Mouse (Mus musculus) telencephalon, adult 2 months (tissue): Measurements from ENCODE around the gene Trim17.

Experiments used
- DNase-seq: peaks from one replicate; pipeline ENCODE4 v3.0.0-alpha.2; 2011; ENCODE audit warnings: low read depth, low spot score

The Trim17 gene

GRCm38 (mm10) chr11:58968551-58968950 is 14.1 kb downstream of the Trim17 start:
- DNase-seq = no peak

- no peak for DNase-seq
These were observed 14.5 kb downstream of the Trim17 start for GRCm38 (mm10) chr11:58969027-58969426.

GRCm38 (mm10) chr11:58969659-58970058 is 15.2 kb downstream of the Trim17 start:
- no peak for DNase-seq

GRCm38 (mm10) chr11:58970831-58971530 is 16.5 kb downstream of the Trim17 start:
- no peak for DNase-seq

GRCm38 (mm10) chr11:58971796-58972195 is 17.3 kb downstream of the Trim17 start:
- DNase-seq = no peak

GRCm38 (mm10) chr11:58974414-58974813 is 19.9 kb downstream of the Trim17 start:
- no peak for DNase-seq

- DNase-seq = no peak
These were observed 22.7 kb downstream of the Trim17 start for GRCm38 (mm10) chr11:58977150-58977549.

- no peak for DNase-seq
These were observed 23.1 kb downstream of the Trim17 start for GRCm38 (mm10) chr11:58977607-58978026.

- peak; percentile 75 for DNase-seq
These were observed 23.7 kb downstream of the Trim17 start, which contains the start of gene Trim11 for GRCm38 (mm10) chr11:58978027-58978705. Trim11 (plus strand) TSS chr11:58978093.

- no peak for DNase-seq
These were observed 24.2 kb downstream of the Trim17 start for GRCm38 (mm10) chr11:58978706-58979030.

- DNase-seq = no peak
These were observed 24.7 kb downstream of the Trim17 start for GRCm38 (mm10) chr11:58979183-58979582.

GRCm38 (mm10) chr11:58979661-58980060 is 25.2 kb downstream of the Trim17 start:
- DNase-seq = no peak

- no peak for DNase-seq
These were observed 26.0 kb downstream of the Trim17 start for GRCm38 (mm10) chr11:58980381-58980990.

- DNase-seq = peak; percentile 81
These were observed 27.3 kb downstream of the Trim17 start for GRCm38 (mm10) chr11:58981541-58982447.

GRCm38 (mm10) chr11:58982471-58983097 is 28.1 kb downstream of the Trim17 start:
- DNase-seq = no peak

- DNase-seq = no peak
These were observed 29.3 kb downstream of the Trim17 start for GRCm38 (mm10) chr11:58983691-58984341.

GRCm38 (mm10) chr11:58984657-58985056 is 30.2 kb downstream of the Trim17 start:
- no peak for DNase-seq

- DNase-seq = no peak
These were observed 30.9 kb downstream of the Trim17 start for GRCm38 (mm10) chr11:58985299-58985917.

- DNase-seq = no peak
These were observed 34.7 kb downstream of the Trim17 start for GRCm38 (mm10) chr11:58989166-58989565.

GRCm38 (mm10) chr11:58990141-58990540 is 35.7 kb downstream of the Trim17 start:
- no peak for DNase-seq
